Mouse (Mus musculus): ENCODE results near the gene Crnkl1. TPM values are rescaled to one million over a fixed set of nuclear protein-coding genes. Genes with fewer than 3 reads are reported as not detected.
"Not testable (repeated sequence)": the region's sequence is repeated elsewhere in the genome, so short reads cannot be mapped to it uniquely, and the experiment has no call there.

Crnkl1 gene
- total RNA-seq, 2 experiments from 2014 or later: 14.7 to 17.3 TPM

DNA sequence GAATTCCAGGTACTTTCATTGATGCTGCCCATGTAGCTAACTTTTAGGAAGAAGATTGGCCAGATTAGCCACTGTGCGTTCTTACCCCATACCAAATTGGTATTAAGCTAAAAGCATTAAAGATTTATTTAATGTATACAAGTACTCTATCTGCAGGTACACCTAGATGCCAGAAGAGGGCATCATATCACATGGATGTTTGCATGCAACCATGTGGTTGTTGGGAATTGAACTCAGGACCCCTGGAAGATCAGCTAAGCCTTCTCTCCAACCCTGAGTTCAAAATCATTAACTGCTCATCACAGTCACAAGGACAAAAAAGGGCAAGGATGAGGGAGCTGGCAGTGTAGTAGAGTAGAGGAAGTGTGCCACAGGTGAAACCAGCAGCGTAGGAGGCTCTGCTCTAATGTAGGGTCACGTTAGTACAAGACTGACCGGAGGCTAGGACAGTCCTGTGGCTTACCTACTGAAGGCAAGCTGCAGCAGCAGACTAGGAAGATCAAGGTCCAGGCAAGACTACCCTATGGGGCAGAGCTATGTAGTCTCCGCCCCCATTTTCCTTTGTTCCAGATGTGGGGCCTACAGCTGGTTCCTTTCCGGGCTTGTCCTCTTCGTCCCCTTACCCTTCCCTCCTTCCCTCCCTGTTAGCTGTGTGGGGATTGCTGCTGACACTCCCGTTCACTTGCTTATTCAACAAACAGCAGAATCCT is 13.7 kb downstream of the Crnkl1 start:
- no peak for DNase-seq

DNA sequence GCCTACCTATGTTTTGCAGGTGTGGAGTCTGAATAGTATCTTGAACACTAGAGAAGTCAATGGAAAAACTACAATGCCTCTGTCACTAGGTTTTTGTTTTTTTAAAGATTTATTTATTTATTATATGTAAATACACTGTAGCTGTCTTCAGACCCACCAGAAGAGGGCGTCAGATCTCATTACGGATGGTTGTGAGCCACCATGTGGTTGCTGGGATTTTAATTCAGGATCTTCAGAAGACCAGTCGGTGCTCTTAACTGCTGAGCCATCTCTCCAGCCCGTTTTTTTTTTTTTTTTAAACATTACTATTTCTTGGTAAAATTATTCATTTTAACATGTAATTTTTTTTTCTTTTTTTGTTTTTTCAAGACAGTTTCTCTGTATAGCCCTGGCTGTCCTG is 28.9 kb downstream of the Crnkl1 start:
- not testable (repeated sequence) for DNase-seq

GRCm38 (mm10) chr2:145905156-145905555 is 29.7 kb downstream of the Crnkl1 start:
- no peak for DNase-seq

- DNase-seq: no peak
Observed at GRCm38 (mm10) chr2:145903983-145904616, 30.7 kb downstream of the Crnkl1 start.

DNA sequence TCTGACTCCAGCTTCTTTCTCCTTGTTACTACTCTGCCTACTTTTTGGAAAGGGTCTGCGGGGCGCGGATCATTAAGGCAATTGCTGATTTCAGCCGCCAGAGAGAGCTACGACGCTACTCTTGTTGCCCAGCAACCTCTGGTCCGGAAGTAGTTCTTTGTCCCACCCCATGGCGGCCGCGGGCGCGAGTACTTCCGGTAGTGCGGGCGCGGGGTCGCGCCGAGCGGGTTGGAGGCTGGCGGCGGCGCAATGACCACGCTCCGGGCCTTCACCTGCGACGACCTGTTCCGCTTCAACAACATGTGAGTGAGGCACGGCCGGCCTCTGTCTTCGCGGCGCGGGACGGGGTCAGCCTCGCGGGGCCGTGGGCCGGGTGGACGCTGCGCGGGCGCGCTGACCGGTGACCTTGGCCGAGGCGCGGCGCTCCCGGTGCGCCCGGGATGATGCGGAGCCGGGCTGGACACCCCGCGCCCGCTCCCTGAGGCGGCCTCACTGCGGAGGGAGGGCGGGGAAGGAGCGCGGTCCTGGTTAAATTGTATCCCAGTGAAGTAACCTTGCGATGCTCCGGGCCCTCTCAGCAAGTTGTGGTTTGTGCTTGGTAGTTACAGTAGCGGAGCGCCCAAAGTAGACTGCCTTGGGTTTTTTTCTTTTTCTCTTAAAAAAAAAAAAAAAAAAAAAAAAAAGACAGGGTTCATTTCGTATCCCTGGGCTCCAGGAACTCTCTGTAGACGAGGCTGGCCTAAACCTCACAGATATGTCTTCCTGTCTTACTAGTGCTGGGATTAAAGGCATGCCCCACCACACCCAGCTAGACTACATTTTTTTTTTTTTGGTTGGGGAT is 31.5 kb downstream of the Crnkl1 start:
- DNase-seq: peak; percentile 89

DNA sequence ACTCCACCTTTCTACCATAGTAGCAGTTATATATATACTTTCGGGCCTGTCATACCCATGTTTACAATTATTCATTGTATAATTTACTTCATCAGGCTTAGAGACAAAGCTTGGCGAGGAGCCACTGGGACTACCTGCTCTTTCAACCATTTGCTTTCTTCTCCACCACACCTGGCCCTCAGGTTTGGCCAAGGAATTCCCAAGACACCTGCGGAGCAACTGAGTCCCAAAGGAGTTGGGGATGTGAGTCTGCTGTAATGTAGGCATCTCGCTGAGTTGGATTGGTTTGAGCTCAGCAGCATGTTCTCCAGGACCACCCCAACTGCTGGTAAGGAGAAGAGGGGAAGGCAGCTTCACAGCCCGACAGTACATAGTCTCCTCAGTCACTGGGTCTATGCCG is 33.0 kb downstream of the Crnkl1 start, which contains the start of gene Naa20:
Gene Naa20, plus strand, starts transcription at position 239 of the 400 bp plus-strand sequence.
- DNase-seq: no peak

DNA sequence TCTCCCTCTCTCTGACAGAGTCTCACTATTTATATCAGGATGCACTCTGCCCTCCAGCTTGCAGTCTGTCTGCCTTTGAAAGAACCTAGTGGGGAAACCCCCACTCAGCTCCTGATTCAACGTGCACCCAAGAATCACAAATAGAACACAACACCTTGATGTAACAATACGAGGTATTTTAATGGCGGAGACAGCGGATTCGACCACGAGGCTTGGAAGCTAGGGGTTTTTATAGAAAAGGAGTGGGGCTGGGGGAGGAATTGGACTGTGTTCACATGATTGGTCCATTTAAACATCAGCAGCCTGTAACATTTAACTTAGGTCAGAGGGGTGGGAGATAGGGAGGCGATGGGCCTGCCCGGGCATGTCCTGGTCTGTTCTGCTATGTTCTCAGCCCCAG is 34.5 kb downstream of the Crnkl1 start:
- not testable (repeated sequence) for DNase-seq

- DNase-seq: no peak
Observed at GRCm38 (mm10) chr2:145898106-145898505, 36.7 kb downstream of the Crnkl1 start.

DNA sequence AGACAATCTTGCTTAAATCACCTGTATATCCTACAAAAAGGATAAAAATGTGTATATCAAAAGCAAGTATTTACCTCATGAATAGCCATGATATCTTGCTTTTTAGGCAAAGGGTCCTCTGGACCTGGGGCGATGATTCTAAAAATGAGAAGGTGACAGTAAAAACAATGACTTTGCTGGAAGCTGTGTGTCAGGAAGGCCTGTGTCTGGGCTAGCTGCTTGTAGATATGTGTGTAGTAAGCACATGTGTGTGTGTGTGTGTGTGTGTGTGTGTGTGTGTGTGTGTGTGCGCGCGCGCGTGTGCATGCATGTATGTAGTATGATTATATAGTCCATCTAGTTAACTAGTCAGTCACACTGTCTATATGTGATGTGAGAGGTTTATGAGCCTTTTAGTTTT is 41.1 kb downstream of the Crnkl1 start:
- no peak for DNase-seq

GRCm38 (mm10) chr2:145890571-145890970 is 44.2 kb downstream of the Crnkl1 start:
- DNase-seq: no peak

- no peak for DNase-seq
Observed at GRCm38 (mm10) chr2:145888766-145889480, 45.9 kb downstream of the Crnkl1 start.

DNA sequence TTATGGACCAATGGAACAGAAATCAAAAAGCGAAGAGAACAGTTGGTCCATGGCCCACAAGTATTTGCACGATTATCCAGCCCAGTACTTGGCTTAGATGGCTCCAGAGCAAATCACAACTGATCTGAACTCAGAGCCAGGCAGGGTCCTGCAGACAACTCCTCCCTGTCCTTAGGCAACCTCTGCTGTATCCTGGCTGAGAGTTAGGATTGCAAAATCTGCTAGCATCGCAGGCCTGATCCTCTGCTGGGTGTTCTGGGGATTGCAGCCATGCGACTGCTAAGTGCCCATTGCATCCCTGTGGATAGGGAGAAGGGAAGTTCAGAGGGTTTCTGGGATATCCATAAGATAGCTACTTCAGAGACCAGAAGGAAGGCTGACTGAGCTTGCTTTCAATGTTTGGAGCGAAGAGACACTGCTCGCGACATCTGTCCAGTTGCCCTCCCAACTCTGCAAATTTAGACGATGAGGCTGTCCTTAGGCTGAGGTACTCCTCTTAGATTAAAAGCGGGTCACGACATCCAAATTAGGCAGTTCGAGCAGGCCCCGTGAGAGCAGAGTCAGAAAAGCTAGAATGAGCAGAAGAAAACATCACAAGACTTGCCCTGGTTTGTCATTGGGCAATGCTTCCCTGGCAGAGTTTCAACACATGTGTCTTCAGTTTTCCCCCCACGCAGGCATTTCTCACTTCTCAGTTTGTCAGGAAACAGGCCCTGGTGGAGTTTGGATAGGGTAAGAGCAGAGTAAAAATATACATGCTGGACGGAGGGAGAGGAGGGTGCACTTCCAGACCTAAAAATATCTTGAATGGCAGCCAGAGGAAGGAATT is 46.7 kb downstream of the Crnkl1 start:
- DNase-seq: peak; percentile 45

GRCm38 (mm10) chr2:145884913-145885785 is 49.7 kb downstream of the Crnkl1 start:
- peak; percentile 44 for DNase-seq

GRCm38 (mm10) chr2:145884036-145884912 is 50.5 kb downstream of the Crnkl1 start:
- DNase-seq: no peak

- DNase-seq: no peak
Observed at GRCm38 (mm10) chr2:145882398-145882797, 52.4 kb downstream of the Crnkl1 start.

- DNase-seq: no peak
Observed at GRCm38 (mm10) chr2:145881932-145882331, 52.9 kb downstream of the Crnkl1 start.

GRCm38 (mm10) chr2:145880887-145881747 is 53.7 kb downstream of the Crnkl1 start:
- no peak for DNase-seq

GRCm38 (mm10) chr2:145877191-145877590 is 57.6 kb downstream of the Crnkl1 start:
- DNase-seq: no peak

Data from gastrocnemius, postnatal 10 days (tissue).